9 mouse cellular contexts compared by ENCODE assay signal in genomic region chr13:23299276-23299998, GRCm38 (mm10). TPM values are rescaled to one million over a fixed set of nuclear protein-coding genes. Genes with fewer than 3 reads are reported as not detected.
DNase-seq lines count a peak whose midpoint lies in the region; ATAC-seq and TF ChIP-seq lines count a peak whose summit lies in the region.
"Had no signal": no experiment of that assay in that cellular context is flagged by ENCODE, and none has a peak within 500 bp of the region (broad histone marks: within the 10 kb centered on the region; RNA-seq: fewer than 3 reads in every experiment).

No protein-coding gene starts in this region.

- H3K36me3 ChIP-seq in hindbrain, embryonic 13.5 days = no peaks in the 10 kb centered on the region
- H3K36me3 ChIP-seq in midbrain, embryonic 12.5 days = no peaks in the 10 kb centered on the region

- H3K4me3 ChIP-seq in gastrocnemius, adult 2 months = peak overlapping the region; percentile 60
- H3K4me3 ChIP-seq in hindbrain, embryonic 13.5 days = peak overlapping the region; percentile 39
- peak overlapping the region; percentile 43 for H3K4me3 ChIP-seq in midbrain, embryonic 12.5 days

- under 1% methylated on average over 22 of the region's 22 CpGs for WGBS in hindbrain, embryonic 13.5 days
- under 1% methylated on average over 22 of the region's 22 CpGs for WGBS in midbrain, embryonic 12.5 days

- intact Hi-C loops in gastrocnemius, adult 2 months (cut with DNase I) = loop anchor here (10.0 kb wide), 1 partner anchor 105 kb away; no protein-coding TSS in a partner anchor

- H3K4me1 ChIP-seq in hindbrain, embryonic 13.5 days (replicated peaks) = peaks cover 9% of the 10 kb centered on the region
- H3K4me1 ChIP-seq in midbrain, embryonic 12.5 days = peaks cover 8% of the 10 kb centered on the region; the same call in 1 of the 2 replicates

- no peaks in the 10 kb centered on the region for H3K9me3 ChIP-seq in hindbrain, embryonic 13.5 days
- no peaks in the 10 kb centered on the region for H3K9me3 ChIP-seq in midbrain, embryonic 12.5 days

- H3K27me3 ChIP-seq in hindbrain, embryonic 13.5 days = peaks cover 54% of the 10 kb centered on the region
- H3K27me3 ChIP-seq in midbrain, embryonic 12.5 days = peaks cover 15% of the 10 kb centered on the region

- no peak for DNase-seq in gastrocnemius, adult 2 months
- DNase-seq in gastrocnemius, postnatal 10 days = no peak
- DNase-seq in NIH3T3 (ENCODE audit: low read depth) = peak; percentile 54
- no peak for DNase-seq in gastrocnemius, postnatal 25 days
- no peak for DNase-seq in cerebellum, postnatal 4 days (ENCODE audit: low spot score in 2 of 2)

- no peak for TF ChIP-seq CTCF in gastrocnemius, adult 2 months (IDR thresholded peaks at IDR 0.05)

- 0 out of 2 replicates have a peak, but pooled peaks have one; percentile 59 for ATAC-seq in hindbrain, embryonic 13.5 days (ENCODE audit: low FRiP score)
- ATAC-seq in midbrain, embryonic 12.5 days (ENCODE audit: low FRiP score, low read depth) = peak; percentile 46; the same call in 1 of the 2 replicates
- no peak for ATAC-seq in cerebellum, adult (ENCODE audit: insufficient number of reproducible peaks, low FRiP score, low TSS enrichment)

- peak overlapping the region; percentile 55 for H3K4me2 ChIP-seq in hindbrain, embryonic 13.5 days
- H3K4me2 ChIP-seq in midbrain, embryonic 12.5 days (replicated peaks) = peak overlapping the region; percentile 57

- peak overlapping the region; percentile 58 for H3K9ac ChIP-seq in hindbrain, embryonic 13.5 days
- H3K9ac ChIP-seq in midbrain, embryonic 12.5 days (replicated peaks) = peak overlapping the region; percentile 45

- H3K27ac ChIP-seq in gastrocnemius, adult 2 months = no peak overlapping the region
- no peak overlapping the region for H3K27ac ChIP-seq in hindbrain, embryonic 13.5 days
- H3K27ac ChIP-seq in midbrain, embryonic 12.5 days (replicated peaks) = no peak overlapping the region

RNA-seq across cellular contexts. Expression of gene Vmn1r223, which starts 52.5 kb away (rescaled TPM):
- not detected for total RNA-seq in gastrocnemius, adult 2 months (2021)
- total RNA-seq in gastrocnemius, postnatal 10 days (2021) = not detected
- polyA plus RNA-seq in hindbrain, embryonic 13.5 days (2015; fragmentation: Nextera tagmentation; extraction: Ambion mirVana) = not detected in 2 replicates
- not detected in 2 replicates for polyA plus RNA-seq in midbrain, embryonic 12.5 days (2016; fragmentation: Nextera tagmentation; extraction: Ambion mirVana)
- total RNA-seq in gastrocnemius, postnatal 25 days (2021) = not detected
- total RNA-seq: layer of hippocampus, postnatal 10 days had no signal
